Mouse (Mus musculus) c-Kit-negative CD71-positive TER-119-positive erythroid progenitor cells, embryonic 14.5 days (primary cell): ENCODE results near the gene Krt73.

Experiments
- DNase-seq: peaks from one replicate; pipeline ENCODE4 v3.0.0-alpha.2; 2013; ENCODE audit warnings: low read depth, low spot score

The Krt73 gene

GRCm38 (mm10) chr15:101802296-101802835 is at the start of gene Krt73:
Gene Krt73, minus strand, starts transcription at chr15:101802346.
- no peak for DNase-seq

GRCm38 (mm10) chr15:101850694-101851093 is 48.5 kb upstream of the Krt73 start, which contains the start of gene Krt1:
Gene Krt1, minus strand, starts transcription at chr15:101850794.
- DNase-seq, result no peak

DNA sequence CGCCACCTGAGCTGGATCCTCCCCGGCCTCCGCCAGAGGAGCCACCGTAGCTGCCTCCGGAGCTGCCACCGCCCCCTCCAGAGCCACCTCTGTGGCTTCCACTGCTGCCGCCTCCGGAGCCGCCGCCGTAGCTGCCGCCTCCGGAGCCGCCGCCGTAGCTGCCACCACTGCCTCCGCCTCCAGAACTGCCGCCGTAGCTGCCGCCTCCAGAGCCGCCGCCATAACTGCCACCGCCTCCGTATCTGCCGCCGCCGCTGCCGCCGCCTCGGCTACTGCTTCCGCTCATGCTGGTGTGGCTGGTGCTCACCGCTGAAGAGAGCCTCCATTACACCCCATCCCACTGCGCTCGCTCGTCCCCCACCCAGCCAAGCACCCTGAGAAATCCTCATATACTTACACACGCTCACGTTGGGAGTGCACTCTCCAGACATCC is 43.8 kb upstream of the Krt73 start:
- no peak for DNase-seq

- no peak for DNase-seq
Observed at GRCm38 (mm10) chr15:101843192-101843591, 41.0 kb upstream of the Krt73 start.

- no peak for DNase-seq
Observed at GRCm38 (mm10) chr15:101834784-101835328, 32.7 kb upstream of the Krt73 start.

DNA sequence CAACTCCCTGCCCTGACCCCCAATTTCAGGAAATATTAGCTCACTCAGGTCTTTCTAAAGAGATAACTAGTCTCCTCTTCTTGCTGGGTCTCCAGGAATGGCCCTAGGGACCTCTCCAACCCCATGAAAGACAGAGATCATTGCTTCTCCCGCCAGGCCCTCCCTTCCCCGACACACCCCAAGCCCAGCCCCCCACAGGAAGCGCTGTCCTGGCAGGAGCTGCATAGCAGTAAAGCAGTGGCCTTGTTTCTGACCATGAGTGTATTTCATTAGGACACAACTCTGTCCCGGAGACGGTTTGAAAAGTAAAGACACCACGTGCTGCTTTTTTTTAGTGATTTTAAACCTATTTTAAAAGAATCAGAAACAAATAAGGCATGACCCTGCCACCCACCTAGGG is 31.0 kb upstream of the Krt73 start:
- no peak for DNase-seq

- no peak for DNase-seq
Observed at GRCm38 (mm10) chr15:101829441-101829840, 27.3 kb upstream of the Krt73 start.

GRCm38 (mm10) chr15:101821786-101822185 is 19.6 kb upstream of the Krt73 start:
- no peak for DNase-seq

DNA sequence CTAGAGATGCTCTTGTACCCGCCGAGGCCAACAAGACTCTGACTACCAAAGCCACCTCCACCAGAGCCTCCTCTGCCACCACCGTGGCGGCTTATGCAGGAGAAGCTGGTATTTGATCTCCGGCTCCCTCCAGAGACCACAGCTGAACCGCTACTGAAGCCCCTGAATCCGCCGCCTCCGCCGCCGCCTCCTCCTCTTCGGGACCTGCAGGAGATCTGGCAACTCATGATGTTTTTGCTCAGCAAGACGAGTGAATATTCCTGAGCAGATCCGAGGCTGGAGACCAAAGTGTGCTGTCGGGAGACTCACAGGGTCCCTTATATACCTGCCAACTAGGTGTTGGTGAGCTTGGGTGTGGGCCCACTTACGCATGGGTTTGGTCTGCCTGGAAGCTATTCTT is 15.7 kb upstream of the Krt73 start, which contains the start of gene Krt2:
TSS of gene Krt2 (minus strand) at position 295 of the 400 bp plus-strand sequence.
- no peak for DNase-seq

DNA sequence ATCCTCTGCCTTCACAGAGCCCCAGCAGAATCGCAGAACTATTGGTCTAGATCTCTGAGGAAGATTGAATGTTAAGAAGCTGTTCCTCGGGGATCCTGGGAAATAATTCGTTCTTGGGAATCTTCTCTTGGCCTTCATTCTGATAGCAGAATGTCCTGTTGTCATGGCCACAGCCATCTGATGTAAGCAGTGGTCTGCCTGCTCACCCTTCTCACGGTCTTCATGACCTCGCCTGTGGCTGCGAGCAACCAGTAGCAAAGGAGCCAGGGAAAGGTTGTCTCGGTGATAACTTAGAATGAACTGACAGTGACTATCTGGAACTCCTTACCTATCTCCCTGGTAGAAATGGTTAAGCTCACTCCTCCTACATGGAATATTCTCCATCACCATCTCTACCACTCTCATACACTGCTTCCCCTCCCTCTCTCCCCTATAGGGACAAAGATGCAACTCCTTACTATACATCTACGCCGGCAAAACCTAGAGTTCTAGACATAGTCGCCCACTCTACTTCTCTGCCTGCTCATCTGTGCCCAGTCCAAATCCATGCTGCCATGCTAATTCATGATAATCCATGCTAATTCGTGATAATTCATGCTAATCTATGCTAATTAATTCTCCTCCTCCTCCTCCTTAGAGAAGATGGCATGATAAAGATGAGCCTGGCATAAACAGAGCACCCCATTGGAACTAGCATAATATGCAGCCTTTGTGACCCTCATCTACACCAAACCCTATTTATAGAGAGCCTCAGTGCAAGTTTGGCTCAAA is 1.1 kb upstream of the Krt73 start:
- DNase-seq, result no peak

DNA sequence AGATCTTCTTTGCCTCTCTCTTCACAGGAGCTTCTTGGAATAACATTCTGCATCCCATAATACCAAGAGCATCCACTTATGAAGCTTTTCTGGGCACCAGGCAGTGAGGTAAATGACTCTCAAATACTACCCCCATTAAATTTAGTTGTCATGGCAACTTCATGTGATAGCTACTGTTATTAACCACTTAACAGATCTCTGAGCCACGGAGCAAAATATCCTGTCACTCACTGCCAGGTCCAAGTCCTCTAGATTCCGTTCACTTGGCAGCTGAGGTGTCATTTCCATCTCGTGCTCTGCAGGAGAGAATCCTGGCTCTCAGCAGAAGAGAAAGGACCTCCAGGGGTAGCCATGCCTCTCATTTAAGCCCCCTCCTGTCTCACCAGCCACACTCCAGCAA is 11.3 kb downstream of the Krt73 start:
- DNase-seq, result no peak

GRCm38 (mm10) chr15:101786360-101786759 is 15.8 kb downstream of the Krt73 start, which contains the start of gene Krt72:
Gene Krt72, minus strand, starts transcription at chr15:101786460.
- no peak for DNase-seq

- DNase-seq, result no peak
Observed at GRCm38 (mm10) chr15:101773420-101773819, 28.7 kb downstream of the Krt73 start.

DNA sequence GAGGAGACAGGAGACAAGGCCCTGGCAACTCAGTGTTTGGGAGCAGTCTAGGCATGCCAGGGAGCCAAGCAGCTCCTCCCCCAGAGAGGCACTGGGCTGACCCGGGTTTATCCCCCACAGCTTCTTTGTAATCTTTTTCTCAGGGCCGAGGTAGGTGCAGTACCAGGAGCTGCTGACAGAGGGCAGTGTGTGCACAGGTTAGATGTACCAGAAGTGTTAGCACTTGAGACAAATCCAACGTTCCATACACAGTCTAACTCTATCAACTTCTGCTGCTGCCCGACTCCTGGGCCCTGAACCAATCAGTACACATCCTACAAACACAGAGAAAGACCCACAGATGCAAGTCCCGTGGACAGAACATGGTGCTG is 29.4 kb downstream of the Krt73 start:
- DNase-seq, result peak; percentile 42

- no peak for DNase-seq
Observed at GRCm38 (mm10) chr15:101772080-101772710, 30.0 kb downstream of the Krt73 start.

GRCm38 (mm10) chr15:101770226-101770625 is 31.9 kb downstream of the Krt73 start:
- DNase-seq, result no peak
